Mouse (Mus musculus) myocyte (in vitro differentiated cells): ENCODE data around the gene Sidt1. TPM values are rescaled to one million over a fixed set of nuclear protein-coding genes. Genes with fewer than 3 reads are reported as not detected.

ENCODE experiments used
- H3K27me3 ChIP-seq: one replicate; pipeline ENCODE4 v1.6.1; 2011; ENCODE audit not compliant: control insufficient read depth, insufficient read depth, insufficient read length
- H3K36me3 ChIP-seq: one replicate; pipeline ENCODE4 v1.6.1; 2011; ENCODE audit not compliant: control insufficient read depth, insufficient read depth
- H3K4me2 ChIP-seq: one replicate; pipeline ENCODE4 v1.6.1; 2011; ENCODE audit warnings: low read depth, control low read depth
- H3K4me3 ChIP-seq: one replicate; pipeline ENCODE4 v1.5.1; 2011; ENCODE audit warnings: mild to moderate bottlenecking, control low read depth, moderate library complexity
- H3K79me2 ChIP-seq: one replicate; pipeline ENCODE4 v1.6.1; 2011; ENCODE audit not compliant: control insufficient read depth, insufficient read depth
- H3ac ChIP-seq: one replicate; pipeline ENCODE4 v1.6.1; 2011; ENCODE audit not compliant: control insufficient read depth, insufficient read length
- CEBPB ChIP-seq: IDR thresholded peaks from 2 replicates; pipeline ENCODE4 v1.6.1; 2011; ENCODE audit warnings: mild to moderate bottlenecking, moderate library complexity; ENCODE audit not compliant: poor library complexity, insufficient read depth, severe bottlenecking
- E2F4 ChIP-seq: IDR thresholded peaks from one replicate; pipeline ENCODE4 v1.6.1; 2011; ENCODE audit warnings: mild to moderate bottlenecking, control low read depth, moderate library complexity; ENCODE audit not compliant: insufficient read depth
- MAX ChIP-seq: IDR thresholded peaks from one replicate; pipeline ENCODE4 v1.6.1; 2011; ENCODE audit warnings: low read depth, mild to moderate bottlenecking, control low read depth
- MYOD1 ChIP-seq, 3 experiments: IDR thresholded peaks; one replicate each; pipeline ENCODE4 v1.6.1; 2011; ENCODE audit warnings: control low read depth in 2 of 3, low read depth in 2 of 3, mild to moderate bottlenecking in 2 of 3, moderate library complexity in 1 of 3; ENCODE audit not compliant: insufficient read length in 2 of 3, control insufficient read depth in 1 of 3
- MYOG ChIP-seq, 3 experiments: IDR thresholded peaks; one replicate each; pipeline ENCODE4 v1.6.1; 2011; ENCODE audit warnings: control low read depth in 2 of 3, low read depth in 2 of 3, mild to moderate bottlenecking in 2 of 3; ENCODE audit not compliant: insufficient read length in 2 of 3, control insufficient read depth in 1 of 3, insufficient read depth in 1 of 3
- POLR2A ChIP-seq: IDR thresholded peaks from one replicate; pipeline ENCODE4 v1.6.1; 2011; ENCODE audit warnings: low read depth, mild to moderate bottlenecking, control low read depth, moderate library complexity; ENCODE audit not compliant: insufficient read length
- POLR2AphosphoS2 ChIP-seq: IDR thresholded peaks from one replicate; pipeline ENCODE4 v1.6.1; 2011; ENCODE audit warnings: low read depth, control low read depth; ENCODE audit not compliant: insufficient read length
- REST ChIP-seq: IDR thresholded peaks from one replicate; pipeline ENCODE4 v1.6.1; 2011; ENCODE audit warnings: mild to moderate bottlenecking, control low read depth, moderate library complexity; ENCODE audit not compliant: insufficient read depth, insufficient read length
- SRF ChIP-seq: IDR thresholded peaks from one replicate; pipeline ENCODE4 v1.6.1; 2011; ENCODE audit warnings: low read depth; ENCODE audit not compliant: control insufficient read depth, insufficient read length
- TCF12 ChIP-seq: IDR thresholded peaks from one replicate; pipeline ENCODE4 v1.6.1; 2011; ENCODE audit warnings: mild to moderate bottlenecking, control low read depth; ENCODE audit not compliant: poor library complexity, insufficient read depth, severe bottlenecking
- TCF3 ChIP-seq: IDR thresholded peaks from one replicate; pipeline ENCODE4 v1.6.1; 2011; ENCODE audit warnings: low read depth, control low read depth; ENCODE audit not compliant: insufficient read length
- USF1 ChIP-seq: IDR thresholded peaks from one replicate; pipeline ENCODE4 v1.6.1; 2011; ENCODE audit warnings: low read depth, mild to moderate bottlenecking, control low read depth, moderate library complexity
- polyA plus RNA-seq: library from polyadenylated mRNA; unstranded; fragments of >200 nt; fragmentation: generic; extraction: Trizol; gene quantifications from one replicate; pipeline ENCODE4 v1.2.1, GENCODE M21; 2012; ENCODE audit warnings: missing spikeins

Sidt1 gene
- not detected for polyA plus RNA-seq

DNA sequence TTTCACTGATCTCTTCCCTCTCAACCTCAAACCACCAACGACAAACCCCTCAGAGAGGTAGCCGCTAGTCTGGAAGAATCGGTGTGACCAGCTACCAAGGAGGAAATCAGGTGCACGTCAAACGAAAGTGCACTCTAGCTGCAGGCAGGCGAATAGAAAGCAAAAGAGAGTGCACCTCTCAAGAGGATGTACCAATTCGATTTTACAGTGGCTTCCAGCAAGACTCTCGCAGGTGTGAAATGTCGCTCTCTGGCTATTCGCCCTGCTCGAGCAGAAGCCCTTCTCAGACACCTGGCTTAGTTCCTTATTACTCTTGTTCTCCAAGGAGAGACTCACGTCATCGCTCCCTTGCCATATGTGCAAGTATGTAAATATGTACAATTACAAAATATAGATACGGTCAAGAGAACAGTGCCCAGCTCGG, at the start of gene Sidt1:
TSS of gene Sidt1 (minus strand) at position 336 of the 424 bp plus-strand sequence.
- Histone ChIP-seq H3K79me2 (no peaks in the 10 kb centered on the region), H3K36me3 (no peaks in the 10 kb centered on the region), H3K4me3 (no peak within 1 kb of the TSS), H3K27me3 (peaks cover 13% of the 10 kb centered on the region), H3ac (no peak within 1 kb of the TSS), H3K4me2 (no peak within 1 kb of the TSS)
- TF ChIP-seq TCF12 (no peak), REST (no peak), MYOG (IDR thresholded peaks at IDR 0.05; ENCODE audit: control insufficient read depth in 1 of 3, insufficient read depth in 1 of 3, insufficient read length in 2 of 3, low read depth in 2 of 3) (no peak), USF1 (no peak), MYOD1 (IDR thresholded peaks at IDR 0.05; ENCODE audit: control insufficient read depth in 1 of 3, insufficient read length in 2 of 3, low read depth in 2 of 3) (no peak), MAX (no peak), CEBPB (no peak), E2F4 (no peak), POLR2AphosphoS2 (no peak), POLR2A (no peak), TCF3 (no peak), SRF (no peak)

GRCm38 (mm10) chr16:44381578-44381977, 48.6 kb upstream of the Sidt1 start:
- H3K27me3 ChIP-seq = no peaks in the 10 kb centered on the region
- H3K4me3 ChIP-seq = no peak overlapping the region
- no peak overlapping the region for H3K4me2 ChIP-seq
- no peak overlapping the region for H3ac ChIP-seq
- peaks cover 5% of the 10 kb centered on the region for H3K36me3 ChIP-seq
- H3K79me2 ChIP-seq = no peaks in the 10 kb centered on the region
- TF ChIP-seq USF1 (no peak), SRF (no peak)

GRCm38 (mm10) chr16:44380006-44380405, 47.0 kb upstream of the Sidt1 start:
- Histone ChIP-seq H3K4me3 (no peak overlapping the region), H3ac (no peak overlapping the region), H3K27me3 (no peaks in the 10 kb centered on the region), H3K79me2 (no peaks in the 10 kb centered on the region), H3K4me2 (no peak overlapping the region), H3K36me3 (peaks cover 5% of the 10 kb centered on the region)
- TF ChIP-seq MAX (no peak), TCF12 (no peak), MYOG (IDR thresholded peaks at IDR 0.05; ENCODE audit: control insufficient read depth in 1 of 3, insufficient read depth in 1 of 3, insufficient read length in 2 of 3, low read depth in 2 of 3) (no peak), SRF (no peak), REST (no peak), POLR2A (no peak), USF1 (no peak), TCF3 (no peak), CEBPB (no peak), POLR2AphosphoS2 (no peak), MYOD1 (IDR thresholded peaks at IDR 0.05; ENCODE audit: control insufficient read depth in 1 of 3, insufficient read length in 2 of 3, low read depth in 2 of 3) (no peak), E2F4 (no peak)

DNA sequence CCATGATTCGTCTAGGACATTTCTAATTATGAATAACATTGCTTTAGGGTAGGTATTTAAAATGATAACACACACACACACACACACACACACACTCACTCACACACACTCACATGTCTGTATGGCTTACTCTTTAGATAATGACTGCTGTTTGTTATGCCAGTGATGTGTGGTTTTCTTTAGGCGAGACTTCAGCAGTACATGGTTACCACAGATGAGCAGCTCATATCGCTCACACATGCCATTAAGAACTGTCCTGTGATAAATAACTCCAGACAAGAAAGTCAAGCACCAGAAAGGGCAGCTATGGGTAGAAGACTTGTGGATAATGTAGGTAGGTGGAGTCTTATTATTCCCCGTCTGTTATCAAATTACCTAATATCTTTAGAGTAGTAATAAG, 42.5 kb upstream of the Sidt1 start:
- no peak overlapping the region for H3ac ChIP-seq
- no peak overlapping the region for H3K4me2 ChIP-seq
- H3K27me3 ChIP-seq = no peaks in the 10 kb centered on the region
- no peak overlapping the region for H3K4me3 ChIP-seq
- H3K36me3 ChIP-seq = peaks cover 16% of the 10 kb centered on the region
- H3K79me2 ChIP-seq = no peaks in the 10 kb centered on the region
- TF ChIP-seq E2F4 (no peak), POLR2AphosphoS2 (no peak), TCF12 (no peak), SRF (no peak), MYOG (IDR thresholded peaks at IDR 0.05; ENCODE audit: control insufficient read depth in 1 of 3, insufficient read depth in 1 of 3, insufficient read length in 2 of 3, low read depth in 2 of 3) (no peak), MAX (no peak), POLR2A (no peak), USF1 (no peak), CEBPB (no peak), MYOD1 (IDR thresholded peaks at IDR 0.05; ENCODE audit: control insufficient read depth in 1 of 3, insufficient read length in 2 of 3, low read depth in 2 of 3) (no peak)

DNA sequence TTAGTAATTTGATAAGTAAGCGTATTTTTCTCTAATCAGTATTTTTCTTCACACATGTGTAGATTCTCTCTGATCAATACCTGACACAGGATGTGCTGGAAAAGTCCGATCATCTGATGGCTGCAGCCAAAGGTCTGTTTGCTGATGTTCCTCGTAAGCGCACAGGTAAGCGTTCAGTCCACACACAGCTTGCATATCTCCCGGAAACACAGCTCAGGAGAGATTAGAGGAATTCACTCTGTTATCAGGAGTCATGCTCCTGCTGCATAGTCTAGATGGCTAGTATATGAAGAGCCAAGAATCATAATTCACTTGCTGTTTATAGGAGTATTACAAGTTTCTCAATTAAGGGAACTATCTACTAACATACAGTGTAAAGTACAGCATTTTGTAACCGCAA, 32.5 kb upstream of the Sidt1 start:
- no peak overlapping the region for H3K4me3 ChIP-seq
- no peak overlapping the region for H3K4me2 ChIP-seq
- no peaks in the 10 kb centered on the region for H3K27me3 ChIP-seq
- H3K36me3 ChIP-seq = peaks cover 8% of the 10 kb centered on the region
- no peak for TF ChIP-seq POLR2AphosphoS2
- TF ChIP-seq TCF3 = no peak
- no peak for TF ChIP-seq CEBPB
- H3ac ChIP-seq = no peak overlapping the region
- no peaks in the 10 kb centered on the region for H3K79me2 ChIP-seq
